Mouse (Mus musculus): ENCODE results near the gene Arl15. TPM values are rescaled to one million over a fixed set of nuclear protein-coding genes. Genes with fewer than 3 reads are reported as not detected.

Arl15 gene
- polyA plus RNA-seq, 1 experiment from 2014 or later = 1.5 TPM

- Histone ChIP-seq H3K9me3 (ENCODE audit: low read length) (no peaks in the 10 kb centered on the region), H3K27ac (ENCODE audit: low read depth) (no peak overlapping the region), H3K4me1 (ENCODE audit: insufficient read depth) (no peaks in the 10 kb centered on the region), H3K9ac (replicated peaks) (no peak overlapping the region), H3K36me3 (replicated peaks; ENCODE audit: insufficient read depth, low read length) (no peaks in the 10 kb centered on the region), H3K4me3 (ENCODE audit: low read depth, low read length) (no peak overlapping the region), H3K4me2 (ENCODE audit: low read depth, low read length) (no peak overlapping the region), H3K27me3 (ENCODE audit: insufficient read depth, low read length) (no peaks in the 10 kb centered on the region)
- 74% methylated on average over 14 of the region's 14 CpGs for WGBS (ENCODE audit: insufficient replicate concordance)
- ATAC-seq (no peak), DNase-seq (no peak)
- TF ChIP-seq EP300 (IDR thresholded peaks at IDR 0.05; ENCODE audit: low read depth) = no peak
- no peak for TF ChIP-seq CTCF (IDR thresholded peaks at IDR 0.05; ENCODE audit: low read depth)
Measured at GRCm38 (mm10) chr13:113762766-113763516, 31.4 kb upstream of the Arl15 start.

- ATAC-seq = no peak
- no peak overlapping the region for H3K27ac ChIP-seq (ENCODE audit: low read depth)
- no peaks in the 10 kb centered on the region for H3K4me1 ChIP-seq (ENCODE audit: insufficient read depth)
- H3K36me3 ChIP-seq (replicated peaks; ENCODE audit: insufficient read depth, low read length) = no peaks in the 10 kb centered on the region
- no peak overlapping the region for H3K4me3 ChIP-seq (ENCODE audit: low read depth, low read length)
- H3K4me2 ChIP-seq (ENCODE audit: low read depth, low read length) = no peak overlapping the region
- H3K27me3 ChIP-seq (ENCODE audit: insufficient read depth, low read length) = no peaks in the 10 kb centered on the region
- no peaks in the 10 kb centered on the region for H3K9me3 ChIP-seq (ENCODE audit: low read length)
- DNase-seq = peak; percentile 39
- H3K9ac ChIP-seq (replicated peaks) = no peak overlapping the region
- TF ChIP-seq CTCF (IDR thresholded peaks at IDR 0.05; ENCODE audit: low read depth) (no peak), EP300 (IDR thresholded peaks at IDR 0.05; ENCODE audit: low read depth) (no peak)
- WGBS (ENCODE audit: insufficient replicate concordance) = 53% methylated on average over 3 of the region's 3 CpGs
Measured at GRCm38 (mm10) chr13:113765411-113765810, 28.9 kb upstream of the Arl15 start.

DNA sequence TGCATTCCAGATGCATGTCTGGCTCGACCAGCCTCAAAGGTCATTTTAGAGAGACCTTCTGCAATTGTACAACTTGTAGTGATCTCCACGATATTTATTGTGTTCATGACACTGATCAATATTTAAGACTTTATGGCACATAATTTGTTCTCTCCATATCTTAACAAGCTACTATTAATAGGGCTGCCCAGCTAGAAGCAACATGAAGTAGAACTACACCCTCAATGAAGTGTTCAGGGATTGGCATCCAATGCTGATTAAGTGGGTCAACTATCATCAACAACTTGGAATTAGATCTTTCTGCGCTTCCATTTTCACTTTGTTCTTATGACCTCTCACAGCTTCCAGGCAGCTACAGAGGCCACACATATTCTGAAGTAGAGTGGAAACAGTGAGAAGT lies 24.5 kb upstream of the Arl15 start:
- no peaks in the 10 kb centered on the region for H3K27me3 ChIP-seq (ENCODE audit: insufficient read depth, low read length)
- 86% methylated on average over 3 of the region's 3 CpGs for WGBS (ENCODE audit: insufficient replicate concordance)
- no peak overlapping the region for H3K4me3 ChIP-seq (ENCODE audit: low read depth, low read length)
- no peak overlapping the region for H3K4me2 ChIP-seq (ENCODE audit: low read depth, low read length)
- H3K4me1 ChIP-seq (ENCODE audit: insufficient read depth) = no peaks in the 10 kb centered on the region
- no peaks in the 10 kb centered on the region for H3K9me3 ChIP-seq (ENCODE audit: low read length)
- ATAC-seq = no peak
- H3K36me3 ChIP-seq (replicated peaks; ENCODE audit: insufficient read depth, low read length) = no peaks in the 10 kb centered on the region
- no peak overlapping the region for H3K9ac ChIP-seq (replicated peaks)
- no peak for TF ChIP-seq EP300 (IDR thresholded peaks at IDR 0.05; ENCODE audit: low read depth)
- no peak for TF ChIP-seq CTCF (IDR thresholded peaks at IDR 0.05; ENCODE audit: low read depth)
- DNase-seq = no peak
- no peak overlapping the region for H3K27ac ChIP-seq (ENCODE audit: low read depth)

- ATAC-seq = no peak
- H3K27ac ChIP-seq (ENCODE audit: low read depth) = no peak overlapping the region
- no peaks in the 10 kb centered on the region for H3K27me3 ChIP-seq (ENCODE audit: insufficient read depth, low read length)
- TF ChIP-seq EP300 (IDR thresholded peaks at IDR 0.05; ENCODE audit: low read depth) = no peak
- TF ChIP-seq CTCF (IDR thresholded peaks at IDR 0.05; ENCODE audit: low read depth) = no peak
- no peak overlapping the region for H3K4me3 ChIP-seq (ENCODE audit: low read depth, low read length)
- H3K9me3 ChIP-seq (ENCODE audit: low read length) = no peaks in the 10 kb centered on the region
- no peak for DNase-seq
- 85% methylated on average over 5 of the region's 5 CpGs for WGBS (ENCODE audit: insufficient replicate concordance)
- H3K9ac ChIP-seq (replicated peaks) = no peak overlapping the region
- H3K36me3 ChIP-seq (replicated peaks; ENCODE audit: insufficient read depth, low read length) = no peaks in the 10 kb centered on the region
- no peak overlapping the region for H3K4me2 ChIP-seq (ENCODE audit: low read depth, low read length)
- H3K4me1 ChIP-seq (ENCODE audit: insufficient read depth) = no peaks in the 10 kb centered on the region
Measured at GRCm38 (mm10) chr13:113770340-113770739, 24.0 kb upstream of the Arl15 start.

DNA sequence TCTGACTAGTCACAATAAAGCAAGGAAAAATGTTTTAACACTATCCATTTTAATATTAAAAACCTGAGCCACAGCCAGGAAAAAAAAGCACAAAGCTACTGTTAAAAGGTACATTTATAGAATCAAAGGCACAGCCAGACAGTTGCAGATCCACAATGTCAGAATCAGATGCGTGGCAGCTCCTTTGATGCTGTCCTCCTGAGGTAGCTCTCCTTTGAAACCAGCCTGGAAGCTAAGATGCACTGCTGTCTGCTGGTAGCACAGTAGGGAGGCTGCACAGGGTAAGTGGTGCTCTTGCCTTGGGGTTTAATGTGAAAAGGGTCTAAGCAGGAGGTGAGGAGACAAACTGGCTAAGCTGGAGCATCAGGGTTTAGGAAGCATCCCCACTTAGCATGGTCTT lies 23.0 kb upstream of the Arl15 start:
- H3K36me3 ChIP-seq (replicated peaks; ENCODE audit: insufficient read depth, low read length) = no peaks in the 10 kb centered on the region
- WGBS (ENCODE audit: insufficient replicate concordance) = 58% methylated on average over 1 of the region's 1 CpGs

GRCm38 (mm10) chr13:113774799-113775198 lies 19.5 kb upstream of the Arl15 start:
- no peaks in the 10 kb centered on the region for H3K4me1 ChIP-seq (ENCODE audit: insufficient read depth)
- no peak for ATAC-seq
- no peaks in the 10 kb centered on the region for H3K9me3 ChIP-seq (ENCODE audit: low read length)
- WGBS (ENCODE audit: insufficient replicate concordance) = 91% methylated on average over 8 of the region's 8 CpGs
- no peak for TF ChIP-seq EP300 (IDR thresholded peaks at IDR 0.05; ENCODE audit: low read depth)
- TF ChIP-seq CTCF (IDR thresholded peaks at IDR 0.05; ENCODE audit: low read depth) = no peak
- no peak overlapping the region for H3K9ac ChIP-seq (replicated peaks)
- no peaks in the 10 kb centered on the region for H3K27me3 ChIP-seq (ENCODE audit: insufficient read depth, low read length)
- no peak for DNase-seq
- H3K27ac ChIP-seq (ENCODE audit: low read depth) = no peak overlapping the region
- H3K4me3 ChIP-seq (ENCODE audit: low read depth, low read length) = no peak overlapping the region
- H3K4me2 ChIP-seq (ENCODE audit: low read depth, low read length) = no peak overlapping the region
- H3K36me3 ChIP-seq (replicated peaks; ENCODE audit: insufficient read depth, low read length) = no peaks in the 10 kb centered on the region

More for the DNA sequence above, 23.0 kb upstream of the Arl15 start:
- Histone ChIP-seq H3K9ac (replicated peaks) (no peak overlapping the region), H3K4me1 (ENCODE audit: insufficient read depth) (no peaks in the 10 kb centered on the region), H3K27me3 (ENCODE audit: insufficient read depth, low read length) (no peaks in the 10 kb centered on the region), H3K9me3 (ENCODE audit: low read length) (no peaks in the 10 kb centered on the region), H3K4me3 (ENCODE audit: low read depth, low read length) (no peak overlapping the region), H3K4me2 (ENCODE audit: low read depth, low read length) (no peak overlapping the region), H3K27ac (ENCODE audit: low read depth) (no peak overlapping the region)
- DNase-seq (no peak), ATAC-seq (no peak)
- no peak for TF ChIP-seq EP300 (IDR thresholded peaks at IDR 0.05; ENCODE audit: low read depth)
- TF ChIP-seq CTCF (IDR thresholded peaks at IDR 0.05; ENCODE audit: low read depth) = no peak
